Comparison of ENCODE assay signal across 13 mouse cellular contexts in the genomic region with DNA sequence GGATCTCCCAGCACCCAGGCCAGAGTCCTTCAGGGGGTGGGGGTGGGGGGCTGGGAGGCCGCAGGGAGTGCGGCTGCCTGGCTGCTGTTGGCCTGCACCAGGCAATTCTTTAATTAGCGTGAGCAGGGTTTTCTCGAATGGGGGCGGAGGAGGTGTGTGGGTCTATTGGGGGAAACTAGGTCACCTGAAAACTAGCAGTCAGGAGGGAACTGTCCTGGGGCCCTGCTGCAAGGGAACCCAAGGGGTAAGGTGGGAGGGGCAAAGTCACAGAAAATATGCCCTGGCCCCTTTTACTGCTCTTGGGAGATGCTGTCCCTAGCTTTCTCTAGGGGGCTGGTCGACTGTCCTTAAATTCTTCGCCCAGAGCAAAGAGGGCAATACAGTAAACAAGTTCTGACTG. TPM values are rescaled to one million over a fixed set of nuclear protein-coding genes. Genes with fewer than 3 reads are reported as not detected.
A peak's percentile ranks its signal among the peaks of the same experiment; 100 is the strongest.
DNase-seq lines count a peak whose midpoint lies in the region; ATAC-seq and TF ChIP-seq lines count a peak whose summit lies in the region.
"Had no signal": no experiment of that assay in that cellular context is flagged by ENCODE, and none has a peak within 500 bp of the region (broad histone marks: within the 10 kb centered on the region; RNA-seq: fewer than 3 reads in every experiment).

No protein-coding gene starts in this region.

- H3K27ac ChIP-seq in gastrocnemius, adult 2 months = peak overlapping the region; percentile 80
- peak overlapping the region; percentile 83 for H3K27ac ChIP-seq in left cerebral cortex, adult 2 months
- H3K27ac ChIP-seq in embryonic facial prominence, embryonic 10.5 days (replicated peaks) = peak overlapping the region; percentile 40; the same call in 1 of the 2 replicates
- H3K27ac ChIP-seq: limb, embryonic 15.5 days had no signal

- H3K4me3 ChIP-seq in gastrocnemius, adult 2 months = no peak overlapping the region
- no peak overlapping the region for H3K4me3 ChIP-seq in left cerebral cortex, adult 2 months
- H3K4me3 ChIP-seq in embryonic facial prominence, embryonic 10.5 days = no peak overlapping the region
- H3K4me3 ChIP-seq: limb, embryonic 15.5 days; myocyte had no signal

- no peaks in the 10 kb centered on the region for H3K27me3 ChIP-seq in embryonic facial prominence, embryonic 10.5 days (replicated peaks; ENCODE audit: low read depth, poor library complexity, severe bottlenecking)
- H3K27me3 ChIP-seq: limb, embryonic 15.5 days had no signal

- DNase-seq in gastrocnemius, adult 2 months = no peak
- DNase-seq in gastrocnemius, postnatal 4 days (ENCODE audit: low spot score in 2 of 2) = no peak
- DNase-seq in left cerebral cortex, adult 2 months (ENCODE audit: extremely low spot score in 1 of 2, low spot score in 2 of 2) = no peak
- DNase-seq in left cerebral cortex, adult 11 months (ENCODE audit: low spot score) = no peak
- no peak for DNase-seq in embryonic facial prominence, embryonic 10.5 days (ENCODE audit: low spot score)
- DNase-seq in thymus, postnatal 0 days (ENCODE audit: low spot score) = peak; percentile 71
- DNase-seq in Muller cell, postnatal 12 days (ENCODE audit: inconsistent ontology term) = no peak
- DNase-seq: cerebellum, postnatal 10 days; lung, postnatal 36 days had no signal

- H3K9me3 ChIP-seq in embryonic facial prominence, embryonic 10.5 days = no peaks in the 10 kb centered on the region
- H3K9me3 ChIP-seq: limb, embryonic 15.5 days had no signal

- WGBS in embryonic facial prominence, embryonic 10.5 days = 51% methylated on average over 7 of the region's 7 CpGs

- ATAC-seq in cerebellum, adult (ENCODE audit: insufficient number of reproducible peaks, low FRiP score, low TSS enrichment) = no peak
- ATAC-seq: intestine, postnatal 0 days had no signal

- TF ChIP-seq CTCF in gastrocnemius, adult 2 months (IDR thresholded peaks at IDR 0.05) = no peak
- TF ChIP-seq CTCF in left cerebral cortex, adult 2 months (IDR thresholded peaks at IDR 0.05) = no peak

- no peaks in the 10 kb centered on the region for H3K36me3 ChIP-seq in embryonic facial prominence, embryonic 10.5 days (replicated peaks)
- H3K36me3 ChIP-seq: limb, embryonic 15.5 days had no signal

- peaks cover 40% of the 10 kb centered on the region for H3K4me1 ChIP-seq in embryonic facial prominence, embryonic 10.5 days

- intact Hi-C loops in gastrocnemius, adult 2 months (cut with DNase I) = no loop called here
- intact Hi-C loops in left cerebral cortex, adult 2 months (cut with DNase I) = loop anchor here (2.0 kb wide), 1 partner anchor 45 kb away; no protein-coding TSS in a partner anchor

RNA-seq across cellular contexts. Expression of a gene that starts 24.4 kb away (rescaled TPM):
- total RNA-seq in gastrocnemius, adult 2 months (2021) = 1 to 10 TPM; 3.1 to 4.1 TPM
- total RNA-seq in gastrocnemius, postnatal 4 days (2021) = 1 to 10 TPM; 8.3 to 9.1 TPM
- 100 to 1,000 TPM; 135 to 138 TPM for total RNA-seq in left cerebral cortex, adult 2 months (2021)
- 3.3 TPM in 2 replicates for polyA plus RNA-seq in embryonic facial prominence, embryonic 10.5 days (2016; fragmentation: Nextera tagmentation; extraction: Ambion mirVana)
- 45.4 and 58.3 TPM in 2 replicates for polyA plus RNA-seq in thymus, postnatal 0 days (2015; fragmentation: Nextera tagmentation; extraction: Ambion mirVana)

Comparison
In these comparisons a context has a peak if more than half of its experiments do, and no peak if none do; other contexts are left out.
1. RNA of a gene that starts 24.4 kb away (total RNA-seq): 135 to 138 TPM in left cerebral cortex, adult 2 months; 8.3 to 9.1 TPM in gastrocnemius, postnatal 4 days and 3.1 to 4.1 TPM in gastrocnemius, adult 2 months; every median in the first group is over 10 times any median in the second.
2. Peak in every context shown above with its lines, with median percentiles within 50 percentile points of each other: H3K27ac ChIP-seq.